Mouse (Mus musculus): ENCODE data around the gene Glis3.

Gene Glis3

GRCm38 (mm10) chr19:28679776-28680391 lies at the start of gene Glis3:
Glis3 (minus strand) TSS chr19:28680077.
- in situ Hi-C loops (cut with MseI, MboI): no loop called here

DNA sequence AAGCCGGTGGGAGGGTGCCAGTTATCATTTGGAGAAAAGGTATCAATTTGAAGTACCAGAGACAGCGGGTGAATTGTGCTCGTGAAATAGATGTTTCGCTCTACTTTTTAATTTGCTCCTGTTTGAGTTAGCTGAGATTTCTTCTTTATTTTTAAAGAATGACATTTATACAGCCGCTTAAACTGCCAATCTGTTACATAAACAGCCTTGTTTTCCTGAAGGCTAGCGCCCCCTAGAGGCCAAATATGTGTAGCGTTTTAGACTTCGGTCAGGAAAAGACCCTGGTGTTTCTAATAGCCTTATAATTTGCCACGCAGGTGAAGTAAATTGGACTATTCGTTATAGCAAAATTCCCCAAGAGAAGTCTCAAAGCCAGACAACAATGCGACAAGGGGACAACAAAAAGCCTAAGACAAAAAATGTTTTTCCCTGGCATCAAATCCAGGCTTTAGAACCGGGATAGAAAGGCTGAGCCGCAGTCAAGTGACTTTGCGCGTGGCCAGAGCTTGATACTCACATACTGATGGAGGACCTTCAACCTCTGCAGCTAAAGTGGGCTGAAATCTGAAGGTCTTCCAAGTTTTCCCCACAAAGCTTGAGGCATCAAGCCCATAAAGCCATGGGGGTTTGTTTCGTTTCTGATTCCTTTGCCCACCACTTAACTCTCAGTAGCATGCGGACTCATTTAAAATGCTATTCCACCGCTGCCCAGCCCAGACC lies 46.4 kb upstream of the Glis3 start:
- in situ Hi-C loops (cut with MseI, MboI): loop anchor here (10.0 to 25.0 kb wide), 2 partner anchors 182 to 189 kb away; no protein-coding TSS in a partner anchor

DNA sequence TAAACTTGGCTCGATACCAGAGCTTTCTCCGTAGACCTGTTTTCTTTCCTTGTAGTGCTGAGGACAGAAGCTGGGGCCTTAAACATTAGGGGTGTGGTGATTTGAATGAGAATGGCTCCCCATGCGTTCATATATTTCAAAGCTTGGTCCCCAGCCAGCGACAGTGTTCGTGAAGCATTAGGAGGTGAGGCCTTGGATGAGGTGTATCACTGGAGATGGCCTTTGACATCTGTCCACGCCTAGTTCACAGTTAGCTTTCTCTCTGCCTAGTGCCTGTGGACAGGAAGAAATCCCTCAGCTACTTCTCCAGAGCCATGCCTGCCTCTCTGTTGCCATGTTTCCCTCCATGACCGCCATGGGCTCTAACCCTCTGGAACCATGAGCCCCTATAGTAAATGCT lies 44.8 kb upstream of the Glis3 start:
- in situ Hi-C loops (cut with MseI, MboI): loop anchor here (10.0 to 25.0 kb wide), 2 partner anchors 180 to 187 kb away; no protein-coding TSS in a partner anchor

- in situ Hi-C loops (cut with MseI, MboI): loop anchor here in 1 of 2 experiments (10.0 kb wide), 1 partner anchor 178 kb away; no protein-coding TSS in a partner anchor
Observed at GRCm38 (mm10) chr19:28722626-28723025, 42.7 kb upstream of the Glis3 start.

GRCm38 (mm10) chr19:28721834-28722233 lies 42.0 kb upstream of the Glis3 start:
- in situ Hi-C loops (cut with MseI, MboI): loop anchor here in 1 of 2 experiments (10.0 kb wide), 1 partner anchor 177 kb away; no protein-coding TSS in a partner anchor

- in situ Hi-C loops (cut with MseI, MboI): loop anchor here in 1 of 2 experiments (10.0 kb wide), 1 partner anchor 175 kb away; no protein-coding TSS in a partner anchor
Observed at GRCm38 (mm10) chr19:28720016-28720415, 40.1 kb upstream of the Glis3 start.

DNA sequence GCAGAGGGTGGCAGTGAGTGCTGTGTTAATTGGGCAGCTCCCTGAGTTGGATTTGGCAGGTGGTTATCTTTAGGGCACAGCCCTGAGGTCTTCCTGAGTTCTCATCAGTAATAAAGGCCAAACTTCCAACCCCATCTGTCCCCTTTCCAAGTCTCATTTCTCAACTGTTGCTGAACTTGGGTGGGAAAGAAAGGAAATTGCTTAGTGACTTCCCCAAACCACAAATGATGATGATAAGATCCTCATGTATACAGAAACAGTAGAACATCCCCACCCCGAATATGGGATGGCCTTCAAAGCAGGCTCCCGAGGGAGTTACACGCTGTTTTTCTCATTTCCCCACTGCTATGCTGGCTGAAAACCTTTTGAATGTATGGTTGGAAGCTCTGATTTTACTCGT lies 34.8 kb upstream of the Glis3 start:
- in situ Hi-C loops (cut with MseI, MboI): no loop called here

GRCm38 (mm10) chr19:28697718-28698117 lies 17.8 kb upstream of the Glis3 start:
- in situ Hi-C loops (cut with MseI, MboI): no loop called here

DNA sequence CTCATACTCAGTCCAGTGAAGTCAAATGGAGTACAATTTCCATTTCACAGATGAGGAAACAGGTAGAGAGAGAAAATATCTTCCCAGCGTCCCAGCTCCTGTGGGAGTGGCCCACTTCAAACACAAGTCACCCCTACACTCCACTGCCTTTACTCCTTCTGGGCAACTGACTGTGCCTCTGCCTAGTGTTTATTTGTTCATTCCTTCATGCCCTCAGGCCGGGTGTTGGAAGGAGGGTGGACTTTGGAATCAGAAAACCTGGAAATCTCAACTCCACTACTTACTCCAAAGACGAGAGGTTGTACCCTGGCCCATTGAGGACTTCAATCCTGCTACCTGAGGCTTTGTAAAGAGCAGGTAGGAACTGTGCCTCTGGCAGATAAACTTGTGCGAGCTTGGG lies 6.5 kb upstream of the Glis3 start:
- in situ Hi-C loops (cut with MseI, MboI): no loop called here

DNA sequence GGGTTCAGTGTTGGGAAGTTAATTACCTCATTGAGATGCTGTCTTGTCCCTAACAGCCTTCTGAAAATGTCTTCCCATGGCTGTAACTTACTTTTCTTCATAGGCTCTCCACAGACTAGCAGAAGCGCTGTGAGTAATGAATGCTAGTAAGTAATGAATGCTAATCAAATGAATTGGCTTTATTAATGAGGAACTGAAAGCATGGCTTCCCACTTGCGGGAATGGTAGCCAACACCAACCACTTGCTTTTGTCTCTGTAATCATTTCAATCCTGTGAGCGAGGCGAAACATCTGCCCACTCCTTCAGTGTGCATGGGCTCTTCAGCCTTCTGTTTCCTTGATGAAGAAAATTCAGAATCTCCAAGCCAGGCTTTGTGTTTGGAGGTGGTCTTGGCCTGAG lies 5.6 kb upstream of the Glis3 start:
- in situ Hi-C loops (cut with MseI, MboI): no loop called here

GRCm38 (mm10) chr19:28684347-28684746 lies 4.5 kb upstream of the Glis3 start:
- in situ Hi-C loops (cut with MseI, MboI): no loop called here

DNA sequence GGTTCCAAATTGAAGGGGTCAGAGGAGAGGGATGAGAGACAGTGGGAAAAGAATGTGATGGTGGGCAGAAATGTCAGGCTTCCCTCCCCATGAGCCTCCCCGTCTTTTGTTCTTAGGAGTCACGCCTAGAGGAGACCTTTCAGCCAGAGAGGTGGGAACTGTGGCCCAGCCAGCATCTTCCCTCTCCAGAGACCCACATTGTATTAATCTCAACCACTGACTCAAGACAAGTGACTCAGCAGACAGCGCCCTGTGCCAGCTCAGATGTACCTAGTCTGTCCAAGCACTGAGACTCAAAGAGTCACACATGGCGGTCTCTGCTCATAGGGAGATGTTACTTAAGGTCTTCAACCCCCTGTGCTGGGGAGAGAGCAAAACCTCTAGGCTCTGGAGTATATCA lies 3.5 kb upstream of the Glis3 start:
- in situ Hi-C loops (cut with MseI, MboI): no loop called here

DNA sequence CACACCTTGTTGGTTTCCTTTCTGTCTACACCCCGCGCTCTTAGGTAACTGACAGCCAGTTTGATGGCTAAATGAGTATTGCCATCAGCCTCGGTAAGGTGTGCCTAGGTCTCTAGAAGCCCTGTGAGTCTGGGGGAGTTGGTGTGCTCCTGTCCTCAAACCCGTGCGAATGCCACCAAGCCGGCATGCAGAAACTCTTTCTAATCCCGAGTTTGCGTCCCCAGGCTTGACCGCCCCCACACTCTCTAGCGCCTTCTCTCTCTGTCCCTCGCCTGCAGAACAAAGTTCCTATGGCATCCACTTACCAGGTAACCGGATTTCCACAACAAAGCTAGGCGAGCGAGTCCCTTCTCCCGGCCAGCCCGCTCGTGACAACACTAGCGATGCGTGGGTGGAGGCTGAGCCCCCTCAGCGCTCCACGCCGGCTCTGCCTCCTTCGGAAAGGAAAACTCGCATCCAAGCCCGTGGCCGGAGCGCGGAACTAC lies 544 bp downstream of the Glis3 start:
- in situ Hi-C loops (cut with MseI, MboI): no loop called here

- in situ Hi-C loops (cut with MseI, MboI): no loop called here
Observed at GRCm38 (mm10) chr19:28678646-28679270, 1.1 kb downstream of the Glis3 start.

DNA sequence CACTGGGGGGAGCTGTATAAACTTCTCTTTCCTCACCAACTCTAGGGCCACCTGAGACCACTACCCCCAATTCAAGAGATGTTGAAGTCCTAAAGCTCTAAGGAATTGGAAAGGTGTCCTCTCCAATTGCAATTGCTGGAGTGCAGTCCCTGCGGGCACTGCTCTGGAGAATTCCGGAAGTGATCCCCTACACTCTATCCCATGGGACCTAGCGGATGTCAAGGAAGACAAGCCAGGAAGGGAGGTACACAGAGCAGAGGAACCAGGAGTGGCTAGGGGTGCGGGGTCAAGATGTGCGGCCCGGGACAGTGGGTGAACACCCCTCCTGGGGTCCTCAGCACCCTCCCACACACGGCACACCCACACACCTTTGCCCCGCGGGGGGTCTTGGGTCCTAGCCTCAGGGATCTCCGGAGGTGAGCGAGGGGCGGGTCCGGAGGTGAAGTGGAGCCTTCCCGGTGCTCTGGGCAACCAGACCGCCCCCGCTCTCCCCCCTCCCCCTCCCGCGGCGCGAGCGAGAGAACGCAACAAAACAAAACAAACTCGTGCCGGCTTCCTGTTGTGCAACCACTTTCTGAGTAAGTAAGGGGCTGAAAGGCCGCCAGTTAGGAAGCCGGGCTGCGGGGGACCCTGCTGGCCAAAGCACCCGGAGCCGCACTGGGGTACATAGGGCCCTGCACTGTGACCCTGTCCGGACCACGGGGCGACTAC lies 2.0 kb downstream of the Glis3 start:
- in situ Hi-C loops (cut with MseI, MboI): no loop called here

GRCm38 (mm10) chr19:28677045-28677727 lies 2.7 kb downstream of the Glis3 start:
- in situ Hi-C loops (cut with MseI, MboI): no loop called here

DNA sequence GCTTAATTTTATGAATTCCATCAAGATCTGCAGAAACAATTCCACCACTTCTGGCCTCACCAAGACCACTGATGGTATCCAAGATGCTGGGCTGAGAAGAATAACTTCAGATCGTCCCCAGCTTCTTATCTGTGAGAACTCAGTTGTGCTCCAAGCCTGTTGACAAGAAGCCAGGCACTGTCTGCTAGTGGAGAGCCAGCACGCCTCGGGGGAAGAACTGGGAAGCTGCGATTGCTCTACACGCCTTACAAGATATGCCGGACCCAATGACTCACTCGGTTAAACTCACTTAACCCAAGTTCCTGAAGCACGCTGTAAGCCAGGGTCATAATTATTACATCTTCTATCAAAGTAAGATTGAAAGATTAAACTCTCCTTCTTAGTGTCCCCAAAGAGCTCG lies 16.1 kb downstream of the Glis3 start:
- in situ Hi-C loops (cut with MseI, MboI): no loop called here

DNA sequence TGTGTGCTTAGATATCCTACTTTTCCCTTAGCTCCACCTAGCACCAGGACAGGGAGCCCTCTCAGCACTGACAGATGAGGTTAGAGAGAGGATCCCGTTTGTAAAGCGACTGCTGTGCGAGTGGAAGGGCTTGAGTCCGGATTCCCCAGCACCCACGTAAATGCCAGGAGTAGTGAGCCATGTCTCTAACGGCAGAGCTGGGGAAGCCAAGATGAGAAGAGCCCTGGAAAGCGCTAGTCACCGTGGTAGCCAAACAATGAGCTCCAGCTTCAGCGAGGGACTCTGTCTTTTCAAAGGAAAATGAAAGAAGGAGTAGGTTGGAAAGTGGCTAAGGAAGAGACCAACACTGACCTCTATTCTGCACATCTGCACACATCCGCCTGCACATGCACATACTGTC lies 16.7 kb downstream of the Glis3 start:
- in situ Hi-C loops (cut with MseI, MboI): no loop called here

DNA sequence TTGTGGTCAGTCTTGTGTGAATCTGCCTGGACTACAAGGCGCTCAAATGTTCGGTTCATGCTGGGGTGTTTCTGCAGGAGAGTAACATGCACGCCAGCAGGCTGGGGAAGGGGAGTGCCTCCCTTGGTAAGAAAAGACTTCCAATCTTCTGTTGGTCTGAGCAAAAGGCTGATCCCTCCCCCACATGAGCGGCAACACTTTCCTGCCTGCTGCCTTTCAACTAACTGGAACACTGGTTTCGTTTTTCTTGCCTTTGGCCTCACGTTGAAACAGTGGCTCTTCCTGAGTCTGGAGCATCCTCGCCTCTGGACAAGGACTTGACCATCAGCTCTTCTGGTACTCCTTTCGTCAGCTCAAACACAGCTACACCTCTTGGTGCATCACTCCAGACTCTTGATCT lies 17.4 kb downstream of the Glis3 start:
- in situ Hi-C loops (cut with MseI, MboI): no loop called here

- in situ Hi-C loops (cut with MseI, MboI): no loop called here
Observed at GRCm38 (mm10) chr19:28660912-28661311, 19.0 kb downstream of the Glis3 start.

DNA sequence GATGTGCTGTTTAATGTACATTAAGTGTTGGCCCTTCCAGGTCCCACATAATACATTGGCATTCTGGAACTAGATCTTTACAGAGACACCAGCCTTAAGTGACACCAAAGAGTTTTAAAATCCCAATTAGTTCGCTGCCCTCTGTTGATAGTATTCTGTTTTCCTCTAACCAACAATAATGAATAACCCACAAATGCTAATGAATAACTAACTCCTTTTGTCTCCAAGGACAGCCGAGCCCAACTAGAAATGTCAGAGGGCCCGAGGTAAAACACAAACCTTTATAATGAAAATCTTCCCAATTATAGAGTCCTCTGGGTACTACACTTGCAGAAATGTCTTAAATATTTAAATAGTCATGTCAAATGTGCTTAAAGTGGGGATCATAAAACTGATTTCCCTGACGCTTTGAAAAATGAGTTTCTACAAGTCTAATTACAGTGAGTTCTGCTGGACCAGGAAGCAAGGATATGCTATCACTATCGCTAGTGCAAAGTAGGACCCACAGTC lies 22.1 kb downstream of the Glis3 start:
- in situ Hi-C loops (cut with MseI, MboI): no loop called here
